Mouse (Mus musculus) testis, adult 2 months (tissue): ENCODE measurements around the gene Itpr1.

Experiments
- CTCF ChIP-seq: fragments of 200-500 bp; IDR thresholded peaks from 2 replicates; pipeline ENCODE4 v1.5.1; 2012; ENCODE audit warnings: low read depth, mild to moderate bottlenecking, inconsistent platforms, low read length, moderate library complexity; ENCODE audit not compliant: control insufficient read depth, insufficient read depth, insufficient replicate concordance
- POLR2A ChIP-seq: fragments of 200-500 bp; IDR thresholded peaks from 2 replicates; pipeline ENCODE4 v1.6.1; 2012; ENCODE audit warnings: low read depth, mild to moderate bottlenecking, inconsistent platforms, low read length, moderate library complexity; ENCODE audit not compliant: control insufficient read depth

- no peak for TF ChIP-seq CTCF
- TF ChIP-seq POLR2A = no peak
Observed at GRCm38 (mm10) chr6:108517986-108518385, 305.1 kb downstream of the Itpr1 start.
